Mouse (Mus musculus): ENCODE data around the gene Supt3. TPM values are rescaled to one million over a fixed set of nuclear protein-coding genes. Genes with fewer than 3 reads are reported as not detected.

Gene Supt3
- polyA plus RNA-seq, 1 experiment: 4.8 TPM

DNA sequence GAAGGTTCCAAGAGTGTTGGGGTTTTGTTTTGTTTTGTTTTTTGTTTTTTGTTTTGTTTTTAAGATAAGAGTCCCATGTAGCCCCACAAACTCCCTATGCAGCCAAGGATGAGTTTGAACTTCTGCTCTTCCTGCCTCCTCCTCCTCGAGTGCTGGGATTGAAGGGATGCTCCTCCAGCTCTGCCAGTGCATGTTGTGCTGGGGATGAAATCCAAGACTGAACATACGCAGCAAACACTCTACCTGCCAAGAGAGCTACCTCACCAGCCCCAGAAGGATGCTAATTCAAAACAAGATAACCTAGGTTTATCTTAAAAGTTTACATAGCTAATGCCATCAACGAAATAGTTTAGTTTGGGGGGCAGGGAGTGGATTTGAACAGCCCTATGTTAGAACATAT is 276.4 kb downstream of the Supt3 start:
- DNase-seq (ENCODE audit: low spot score): no peak

- DNase-seq (ENCODE audit: low spot score): no peak
These were observed 277.6 kb downstream of the Supt3 start for GRCm38 (mm10) chr17:45054526-45054925.

GRCm38 (mm10) chr17:45056894-45057293 is 279.9 kb downstream of the Supt3 start:
- DNase-seq (ENCODE audit: low spot score): no peak

DNA sequence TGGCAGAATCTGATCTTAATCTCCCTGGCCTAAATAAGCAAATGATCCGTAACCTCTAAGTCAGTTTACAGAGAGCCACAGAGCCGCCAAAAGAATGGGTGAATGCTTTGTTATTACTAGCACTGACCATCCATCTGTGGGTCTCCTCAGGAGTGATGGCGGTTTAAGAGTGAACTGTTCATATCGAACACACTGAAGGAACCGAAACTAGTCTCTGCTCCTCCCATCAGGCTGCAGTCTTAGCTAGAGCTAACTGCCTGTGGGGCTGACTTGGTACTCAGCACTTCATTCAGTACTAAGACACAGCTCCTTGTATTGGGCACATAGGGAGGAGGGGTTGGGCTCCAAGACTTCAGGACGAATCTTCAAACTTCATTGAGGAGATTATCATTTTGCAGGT is 280.8 kb downstream of the Supt3 start:
- no peak for DNase-seq (ENCODE audit: low spot score)

GRCm38 (mm10) chr17:45058566-45059363 is 281.8 kb downstream of the Supt3 start:
- no peak for DNase-seq (ENCODE audit: low spot score)

DNA sequence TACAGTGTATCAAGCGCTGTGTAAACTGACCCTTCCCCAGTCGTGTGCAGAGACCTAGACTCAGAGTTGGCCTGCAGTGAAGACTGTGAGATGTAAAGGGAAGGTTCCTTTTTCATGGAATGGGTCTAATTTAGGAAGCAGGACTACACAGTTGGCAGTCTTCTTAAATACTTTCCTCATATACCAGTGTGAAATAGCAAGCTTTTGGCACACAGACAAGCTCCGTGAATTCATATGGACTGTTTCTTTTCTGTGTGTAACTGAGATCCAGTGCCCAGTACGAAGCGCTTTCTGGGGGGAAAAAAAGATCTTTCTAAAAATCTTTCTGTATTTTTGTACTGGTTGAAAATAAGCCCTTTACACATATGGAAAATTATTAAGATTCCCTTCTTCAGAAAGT is 286.8 kb downstream of the Supt3 start:
- no peak for DNase-seq (ENCODE audit: low spot score)

DNA sequence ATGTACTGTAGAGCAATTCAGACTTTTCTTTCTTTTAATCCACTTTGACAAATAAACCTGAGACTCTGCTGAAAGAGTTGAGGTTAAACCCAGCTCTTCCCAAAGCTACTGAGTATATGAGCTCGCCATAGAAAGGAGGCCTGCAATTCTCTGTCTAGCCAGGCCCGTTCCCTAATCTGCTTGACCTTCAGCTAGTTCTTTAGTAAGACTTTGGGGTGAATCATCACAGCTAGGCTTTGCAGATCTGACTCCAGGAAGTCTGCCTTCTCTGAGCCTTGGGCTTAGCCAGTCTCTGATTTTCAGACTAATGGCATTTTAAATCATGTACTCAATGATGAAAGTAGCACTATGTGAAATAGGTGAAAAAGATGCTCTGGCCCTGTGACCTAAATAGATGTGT is 288.5 kb downstream of the Supt3 start:
- DNase-seq (ENCODE audit: low spot score): no peak

DNA sequence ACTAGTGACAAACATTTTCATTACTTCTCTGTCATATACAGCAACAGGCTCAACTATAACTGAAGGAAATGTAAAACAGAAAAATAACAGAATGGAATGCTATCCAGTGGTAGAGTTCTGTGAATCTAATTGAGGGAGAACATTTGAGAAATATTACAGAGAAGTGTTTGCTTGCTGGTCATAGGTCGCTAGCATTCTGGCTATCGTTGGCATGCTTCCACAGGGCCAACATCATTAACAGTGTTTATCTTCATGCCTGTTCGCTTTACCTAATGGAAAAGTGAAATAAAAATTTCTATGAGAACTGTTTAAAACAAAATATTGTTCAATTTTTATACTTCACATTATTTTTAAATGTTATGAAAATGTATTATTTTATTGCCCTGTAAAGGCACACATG is 290.5 kb downstream of the Supt3 start:
- DNase-seq (ENCODE audit: low spot score): no peak

- no peak for DNase-seq (ENCODE audit: low spot score)
These were observed 291.4 kb downstream of the Supt3 start for GRCm38 (mm10) chr17:45068321-45068720.

DNA sequence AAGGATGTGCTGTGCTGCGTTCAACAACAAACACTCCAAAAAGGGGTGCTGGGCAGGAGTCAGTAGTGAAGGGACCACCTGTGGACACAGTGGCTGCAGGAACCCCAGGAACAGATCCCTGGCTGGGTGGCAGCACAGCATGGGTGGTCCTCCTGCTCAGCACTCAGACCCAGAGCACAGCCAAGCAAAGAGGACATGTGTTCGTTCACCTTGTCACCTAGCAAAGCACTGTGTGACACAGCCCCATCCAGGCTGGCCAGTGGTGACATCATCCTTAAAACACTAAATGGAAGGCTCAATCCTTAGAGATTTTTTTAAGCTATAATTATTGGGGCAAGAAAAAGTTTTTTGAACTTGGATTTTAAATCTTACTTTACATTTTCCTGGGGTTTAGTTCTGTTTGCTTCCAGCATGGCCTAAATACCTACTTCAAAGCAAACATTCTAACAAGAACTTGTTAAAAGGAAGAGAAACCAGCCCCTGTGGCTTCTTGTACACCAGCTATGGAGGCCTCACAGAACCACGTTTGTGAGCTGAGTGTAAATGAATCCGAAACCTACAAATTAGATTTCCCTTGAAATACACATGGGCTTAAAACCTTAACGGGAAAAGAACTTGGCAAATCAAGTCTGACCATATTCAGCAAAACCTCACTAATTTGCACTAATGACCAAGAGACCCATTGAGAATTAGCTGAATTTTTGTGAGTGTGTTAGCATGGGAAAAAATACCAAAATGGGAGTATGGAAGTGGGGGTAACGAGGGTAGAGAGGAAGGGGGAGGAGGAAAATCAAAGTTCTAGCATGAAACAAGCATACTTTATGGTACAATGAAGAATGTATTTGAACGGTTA is 295.8 kb downstream of the Supt3 start:
- no peak for DNase-seq (ENCODE audit: low spot score)

DNA sequence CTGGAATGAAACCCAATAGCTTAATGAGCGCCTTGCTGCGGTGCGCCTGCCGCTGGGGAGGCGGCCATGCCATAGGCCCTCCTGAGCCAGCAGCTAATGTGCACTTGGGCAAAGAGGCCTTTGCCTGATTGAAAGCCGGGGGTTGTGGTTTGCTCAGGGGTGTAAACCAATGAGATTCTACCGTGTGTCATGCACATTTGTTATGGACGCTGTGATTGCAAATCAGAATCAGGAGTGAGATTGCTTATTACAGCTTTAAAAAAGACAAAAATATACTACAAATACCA is 296.3 kb downstream of the Supt3 start:
- no peak for DNase-seq (ENCODE audit: low spot score)

DNA sequence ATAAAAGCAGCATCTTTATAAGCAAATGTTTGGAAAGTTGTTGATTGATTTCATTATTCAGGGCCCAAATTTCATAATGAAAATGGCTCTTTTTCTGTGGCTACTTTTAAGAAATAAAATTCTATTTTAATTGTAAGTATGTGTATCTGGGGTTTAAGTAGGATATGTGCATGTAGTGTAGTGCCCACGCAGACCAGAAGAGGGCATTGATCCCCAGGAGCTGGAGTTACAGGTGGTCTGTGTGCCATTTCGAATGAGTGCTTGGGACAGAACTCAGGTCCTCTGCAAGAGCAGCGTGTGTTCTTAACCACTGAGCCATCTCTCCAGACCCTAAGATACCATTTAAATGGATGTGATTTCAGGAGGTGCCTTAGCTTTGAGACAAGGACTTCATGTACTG is 296.8 kb downstream of the Supt3 start:
- DNase-seq (ENCODE audit: low spot score): no peak

DNA sequence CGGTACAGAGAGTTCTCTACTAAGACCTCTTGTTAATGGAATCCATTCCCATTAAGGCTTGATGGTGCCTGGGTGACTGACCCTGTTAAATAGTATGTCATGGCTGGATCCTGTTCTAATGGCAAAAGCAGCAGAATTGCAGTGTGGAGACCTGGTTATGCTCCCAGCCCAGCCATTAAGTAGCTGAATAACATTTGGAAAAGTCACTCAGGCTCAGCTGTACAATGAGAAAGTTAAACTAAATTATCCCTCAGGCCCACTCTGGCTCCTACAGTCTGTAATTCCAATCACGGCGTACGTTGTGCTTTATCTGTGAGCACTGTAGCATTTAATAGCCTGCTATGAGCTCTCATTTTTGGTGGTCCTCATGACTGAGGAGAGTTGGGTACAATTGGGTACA is 300.0 kb downstream of the Supt3 start:
- no peak for DNase-seq (ENCODE audit: low spot score)

- DNase-seq (ENCODE audit: low spot score): no peak
These were observed 301.1 kb downstream of the Supt3 start for GRCm38 (mm10) chr17:45077921-45078640.

GRCm38 (mm10) chr17:45081521-45081920 is 304.6 kb downstream of the Supt3 start:
- DNase-seq (ENCODE audit: low spot score): no peak

DNA sequence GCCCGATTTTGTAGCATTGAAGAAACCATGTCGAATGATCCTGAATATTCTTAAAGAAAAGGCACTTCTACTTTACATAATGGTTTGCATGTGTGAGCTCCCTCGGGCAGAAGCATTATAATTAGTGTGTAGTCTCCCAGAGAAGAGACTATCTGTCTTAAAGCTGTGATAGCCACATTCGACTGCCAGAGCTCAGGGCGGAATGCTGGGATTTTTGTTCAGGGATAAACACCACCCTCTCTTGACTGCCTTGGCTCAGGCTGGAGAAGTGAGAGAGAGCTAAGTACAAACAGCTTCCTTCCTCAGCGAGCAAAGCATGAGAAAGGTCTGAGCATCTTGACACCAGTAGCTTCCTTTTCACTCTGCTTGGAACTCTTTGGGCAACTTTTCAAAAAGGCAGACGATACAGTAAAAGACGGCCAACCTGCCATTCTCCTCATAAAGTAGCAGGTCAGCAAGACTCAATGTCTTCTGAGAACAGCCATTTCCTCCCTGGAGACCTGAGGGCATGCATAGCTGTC is 305.1 kb downstream of the Supt3 start:
- DNase-seq (ENCODE audit: low spot score): no peak

DNA sequence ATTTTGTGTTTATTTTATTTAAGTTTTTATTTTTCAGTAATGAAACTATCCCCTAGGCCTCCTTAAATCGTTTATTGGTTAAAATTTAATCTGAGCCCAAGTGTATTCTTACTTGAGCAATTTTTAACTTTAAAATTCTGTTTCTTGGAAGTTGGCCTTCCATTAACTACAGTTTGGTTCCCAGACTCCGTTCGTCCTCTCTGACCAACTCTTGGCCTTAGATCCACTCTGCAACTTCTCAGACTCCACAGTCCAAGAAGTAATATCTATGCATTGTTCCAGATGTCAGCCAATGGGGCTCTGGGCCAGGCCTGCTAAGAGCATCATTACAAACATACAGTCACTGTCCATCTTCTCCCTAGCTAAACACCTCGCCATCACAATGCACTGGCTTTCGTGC is 309.4 kb downstream of the Supt3 start:
- DNase-seq (ENCODE audit: low spot score): no peak

- no peak for DNase-seq (ENCODE audit: low spot score)
These were observed 310.1 kb downstream of the Supt3 start for GRCm38 (mm10) chr17:45087022-45087421.

GRCm38 (mm10) chr17:45101064-45101463 is 324.1 kb downstream of the Supt3 start:
- DNase-seq (ENCODE audit: low spot score): no peak

GRCm38 (mm10) chr17:45115386-45115785 is 338.4 kb downstream of the Supt3 start:
- DNase-seq (ENCODE audit: low spot score): no peak

DNA sequence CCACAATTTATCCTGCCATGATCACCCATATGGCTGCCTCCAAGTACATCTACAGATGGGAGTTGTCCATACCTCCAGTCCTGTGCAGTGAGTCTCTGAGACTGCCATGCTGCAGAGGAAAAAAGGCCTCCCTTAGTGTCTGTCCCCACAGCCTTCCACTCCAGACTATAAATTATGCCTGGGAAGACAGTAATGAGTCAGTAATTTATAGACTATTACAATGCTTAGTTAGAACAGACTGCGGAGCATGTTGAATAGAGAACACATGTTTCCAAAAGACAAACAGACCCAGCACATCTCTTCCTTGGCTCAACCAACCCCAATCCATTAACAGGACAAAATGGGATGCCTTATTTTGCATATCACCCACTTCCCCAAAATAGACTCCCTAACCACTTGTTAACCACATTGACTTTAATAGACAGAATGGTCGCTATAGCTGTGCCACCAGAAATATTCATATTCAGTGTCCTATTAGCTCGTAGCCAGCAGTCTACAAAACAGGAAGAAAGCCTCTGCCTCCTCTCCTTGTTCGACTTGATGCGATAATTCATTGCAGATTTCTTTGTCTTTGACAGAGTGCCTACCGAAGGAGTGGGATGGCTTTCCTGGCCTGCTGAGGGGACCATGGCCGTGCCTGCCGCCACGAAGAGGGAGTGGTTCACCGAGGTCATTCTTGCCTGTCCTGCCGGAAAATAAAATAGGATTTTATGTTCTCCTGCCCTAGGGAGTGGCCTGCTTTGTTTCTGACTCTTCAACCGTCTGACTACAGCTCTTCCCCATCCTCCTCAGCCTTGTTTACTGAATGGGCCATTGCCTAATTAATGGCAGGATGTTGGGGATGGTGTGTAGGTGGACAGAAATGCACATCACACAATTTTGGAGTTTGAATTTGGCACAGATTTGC is 341.9 kb downstream of the Supt3 start:
- DNase-seq (ENCODE audit: low spot score): no peak
